Mouse (Mus musculus): ENCODE results near the gene Agrn.

DNA sequence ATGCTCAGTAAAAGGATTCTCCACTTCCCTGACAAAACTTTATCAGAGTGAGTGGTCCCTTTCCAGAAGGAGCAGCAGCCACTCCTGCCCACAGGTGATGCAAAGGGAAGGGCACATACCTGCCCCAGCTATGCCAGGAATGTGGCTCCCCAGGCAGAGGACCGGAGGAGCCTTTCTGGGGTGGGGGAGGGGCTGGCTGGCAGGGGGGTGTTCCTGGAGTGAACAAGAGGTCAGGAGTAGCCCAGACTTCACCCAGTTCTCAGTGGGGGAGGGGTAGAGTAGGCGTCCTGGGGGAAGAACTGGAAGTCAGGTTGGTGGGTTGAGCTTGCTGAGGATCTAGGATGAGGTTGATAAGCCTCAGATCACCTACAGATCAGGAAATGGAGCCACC is 4.1 kb downstream of the Agrn start:
- TF ChIP-seq CTCF (IDR thresholded peaks at IDR 0.05; ENCODE audit: low read depth) (no peak), EP300 (IDR thresholded peaks at IDR 0.05; ENCODE audit: low read depth) (no peak)
